Mouse (Mus musculus): ENCODE measurements at regions not wholly inside any gene's neighbourhood (a gene's known extent, or its start where the extent isn't known, plus 50 kb on each side); places are given as distances from the start of the nearest gene placed in this dataset.

DNA sequence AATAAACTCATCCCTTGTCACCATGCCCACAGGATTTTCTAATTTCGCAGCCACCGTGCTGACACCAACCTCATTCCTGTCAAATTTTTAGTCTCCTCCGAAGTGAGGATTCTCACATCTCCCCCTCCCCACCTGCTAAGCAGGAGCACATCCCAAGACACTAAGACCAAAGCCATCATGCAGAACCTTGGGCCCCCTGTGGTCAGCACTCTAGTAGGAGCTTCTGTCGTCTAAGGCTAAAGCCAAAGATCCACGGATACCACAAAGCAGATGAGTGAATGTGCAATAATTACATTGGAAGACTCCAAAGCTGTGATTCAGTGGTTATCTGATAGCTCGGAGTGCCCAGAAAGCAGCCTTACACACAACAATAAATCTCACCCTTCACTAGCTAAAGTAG is 283.5 kb downstream of the Basp1 start:
- TF ChIP-seq CTCF (IDR thresholded peaks at IDR 0.05; ENCODE audit: low read depth, low read length) (no peak), POLR2A (IDR thresholded peaks at IDR 0.05; ENCODE audit: borderline replicate concordance, low read depth, low read length) (no peak)

Measured in bone marrow macrophage, adult 2 months (primary cell).